Mouse (Mus musculus): Measurements from ENCODE around the gene Tmem132c.

DNA sequence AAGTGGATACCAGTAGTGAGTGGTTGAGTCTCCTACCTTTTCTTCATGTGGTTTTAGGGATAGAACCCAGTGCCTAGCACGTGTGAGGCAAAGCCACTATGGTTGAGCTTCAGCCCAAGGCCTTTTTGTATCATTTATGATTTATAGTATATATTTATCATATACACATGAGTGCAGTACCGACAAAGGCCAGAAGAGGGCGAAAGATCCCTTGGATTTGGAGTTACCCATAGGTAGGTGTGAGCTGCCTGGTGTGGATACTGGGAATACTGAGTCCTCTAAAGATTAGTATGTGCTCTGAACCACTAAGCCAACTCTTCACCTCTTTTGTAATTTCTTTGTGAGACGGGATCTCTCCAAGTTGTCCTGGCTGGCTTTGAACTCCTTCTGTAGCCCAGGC is 212.0 kb downstream of the Tmem132c start:
- TF ChIP-seq POLR2A (IDR thresholded peaks at IDR 0.05; ENCODE audit: control insufficient read depth, low read depth, low read length) (no peak), CTCF (IDR thresholded peaks at IDR 0.05; ENCODE audit: control insufficient read depth, insufficient read depth, insufficient replicate concordance, low read depth, low read length) (peak; percentile 43; the same call in 1 of the 2 replicates)

Measured in testis, adult 2 months (tissue).